Mouse (Mus musculus): ENCODE measurements around the gene Rab4b.
A peak's percentile ranks its signal among the peaks of the same experiment; 100 is the strongest.

Gene Rab4b

GRCm38 (mm10) chr7:27158171-27158570 is 20.5 kb downstream of the Rab4b start:
- DNase-seq = no peak

- no peak for DNase-seq
Observed at GRCm38 (mm10) chr7:27156005-27156404, 22.7 kb downstream of the Rab4b start.

- DNase-seq = peak; percentile 55
Observed at GRCm38 (mm10) chr7:27153205-27153764, 25.4 kb downstream of the Rab4b start, which contains the start of gene Cyp2t4. Gene Cyp2t4, plus strand, starts transcription at chr7:27153714.

- no peak for DNase-seq
Observed at GRCm38 (mm10) chr7:27136410-27136996, 42.2 kb downstream of the Rab4b start.

GRCm38 (mm10) chr7:27133757-27134156 is 44.9 kb downstream of the Rab4b start:
- DNase-seq = no peak

GRCm38 (mm10) chr7:27133156-27133555 is 45.5 kb downstream of the Rab4b start:
- DNase-seq = peak; percentile 63

- DNase-seq = no peak
Observed at GRCm38 (mm10) chr7:27132588-27132987, 46.1 kb downstream of the Rab4b start.

GRCm38 (mm10) chr7:27131387-27131786 is 47.3 kb downstream of the Rab4b start:
- DNase-seq = no peak

- DNase-seq = peak; percentile 61
Observed at GRCm38 (mm10) chr7:27130521-27131370, 48.0 kb downstream of the Rab4b start.

GRCm38 (mm10) chr7:27129811-27130210 is 48.9 kb downstream of the Rab4b start:
- DNase-seq = peak; percentile 34

GRCm38 (mm10) chr7:27128946-27129345 is 49.8 kb downstream of the Rab4b start:
- DNase-seq = peak; percentile 37

- DNase-seq = no peak
Observed at GRCm38 (mm10) chr7:27128162-27128561, 50.5 kb downstream of the Rab4b start.

GRCm38 (mm10) chr7:27124969-27125368 is 53.7 kb downstream of the Rab4b start:
- no peak for DNase-seq

GRCm38 (mm10) chr7:27124305-27124832 is 54.3 kb downstream of the Rab4b start:
- DNase-seq = no peak

GRCm38 (mm10) chr7:27119676-27120075 is 59.0 kb downstream of the Rab4b start, which contains the start of gene Cyp2f2:
Gene Cyp2f2, plus strand, starts transcription at chr7:27119909.
- no peak for DNase-seq

All from kidney, adult 11 months (tissue).